Mouse (Mus musculus): ENCODE results near the gene Mfsd5.
A peak's percentile ranks its signal among the peaks of the same experiment; 100 is the strongest.

The Mfsd5 gene

DNA sequence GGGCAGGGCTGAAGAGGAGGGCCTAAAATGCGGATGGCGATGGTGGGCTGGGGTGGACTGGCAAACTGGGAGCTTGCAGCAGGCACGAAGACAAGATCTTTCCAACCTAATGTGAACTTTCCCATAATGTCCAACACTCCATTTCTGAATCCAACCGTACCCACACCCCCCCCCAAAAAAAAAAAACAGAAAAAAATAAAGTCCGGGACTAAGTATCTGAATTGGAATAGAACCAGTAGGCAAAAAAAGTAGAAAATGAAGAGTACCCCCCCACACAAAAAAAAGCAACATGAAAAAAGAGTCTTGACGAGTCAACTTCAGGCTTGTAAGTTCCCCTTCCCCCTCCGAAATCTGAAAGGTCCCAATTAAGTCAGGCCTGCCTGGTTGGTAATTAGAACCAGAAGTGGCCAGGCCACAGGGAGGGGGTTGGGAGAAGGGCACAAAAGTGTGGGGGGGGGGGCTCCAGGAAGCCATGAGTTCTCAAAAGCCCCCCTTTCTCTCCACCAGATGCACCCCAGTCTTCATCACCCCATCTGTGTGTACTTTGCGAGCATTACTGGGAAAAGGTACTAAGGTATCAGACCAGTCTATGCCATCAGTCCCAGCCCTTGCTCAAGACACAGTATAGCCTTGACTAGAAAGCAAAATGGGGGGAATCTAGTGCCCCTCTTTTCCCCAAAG is 31.0 kb upstream of the Mfsd5 start:
- no peak for DNase-seq (ENCODE audit: low spot score in 2 of 2)

DNA sequence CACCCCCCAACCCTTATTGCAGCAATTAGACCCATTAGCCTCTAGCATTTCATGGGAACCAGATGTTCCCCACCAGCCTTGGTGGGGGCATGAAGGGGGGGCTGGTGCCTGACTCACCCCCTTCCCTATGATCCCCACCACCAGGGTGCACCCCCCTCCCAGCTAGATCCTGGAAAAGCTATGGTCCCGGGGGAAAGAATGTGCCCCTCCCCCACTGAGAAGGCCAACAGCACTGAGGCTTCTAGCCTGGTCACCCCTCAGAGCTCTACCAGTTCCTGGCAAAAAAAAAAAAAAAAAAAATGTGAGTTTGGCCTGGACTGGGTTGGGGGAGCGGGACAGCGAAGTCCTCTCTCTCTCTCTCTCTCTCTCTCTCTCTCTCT is 30.5 kb upstream of the Mfsd5 start:
- DNase-seq (ENCODE audit: low spot score in 2 of 2): no peak

DNA sequence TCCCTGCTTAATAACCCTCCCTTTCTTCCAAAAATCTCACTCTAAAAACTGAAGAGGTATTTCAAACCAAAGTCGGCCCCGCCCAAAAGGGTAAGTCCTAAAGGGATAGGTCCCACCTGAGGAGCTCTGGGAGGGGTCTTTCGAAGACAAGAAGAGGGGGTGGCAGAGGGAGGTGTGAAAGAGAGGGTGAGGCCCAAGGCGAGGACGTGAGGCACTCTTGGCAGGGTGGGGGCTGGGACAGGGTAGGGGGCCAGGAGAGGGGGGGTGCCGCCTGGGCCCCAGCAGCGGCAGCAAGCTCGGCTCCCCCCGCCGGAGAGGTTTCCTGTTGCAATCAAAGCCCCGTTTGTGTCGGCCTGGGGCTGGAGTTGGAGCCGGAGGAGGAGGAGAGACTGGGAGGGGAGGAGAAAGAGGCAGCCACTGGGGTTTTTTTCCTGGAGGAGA is 30.0 kb upstream of the Mfsd5 start:
- no peak for DNase-seq (ENCODE audit: low spot score in 2 of 2)

DNA sequence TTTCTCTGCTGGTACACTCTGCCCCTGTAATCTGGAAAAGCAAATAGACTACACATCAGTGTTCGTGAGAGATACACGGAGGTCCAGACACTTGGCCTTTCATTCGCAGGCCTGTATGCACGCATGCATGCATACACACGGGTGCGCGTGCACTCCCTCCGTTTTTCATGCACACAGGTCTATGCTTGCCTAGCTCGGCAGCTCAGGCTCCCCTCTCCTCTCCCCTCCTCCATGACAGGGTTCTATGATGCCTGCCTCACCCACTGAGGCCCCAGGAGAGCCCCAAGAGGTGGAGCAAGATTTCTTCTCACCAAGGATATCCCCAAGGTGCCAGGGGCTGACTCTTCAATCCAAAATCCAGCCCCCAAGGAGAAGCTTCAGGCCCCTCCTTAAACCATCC is 29.3 kb upstream of the Mfsd5 start:
- no peak for DNase-seq (ENCODE audit: low spot score in 2 of 2)

DNA sequence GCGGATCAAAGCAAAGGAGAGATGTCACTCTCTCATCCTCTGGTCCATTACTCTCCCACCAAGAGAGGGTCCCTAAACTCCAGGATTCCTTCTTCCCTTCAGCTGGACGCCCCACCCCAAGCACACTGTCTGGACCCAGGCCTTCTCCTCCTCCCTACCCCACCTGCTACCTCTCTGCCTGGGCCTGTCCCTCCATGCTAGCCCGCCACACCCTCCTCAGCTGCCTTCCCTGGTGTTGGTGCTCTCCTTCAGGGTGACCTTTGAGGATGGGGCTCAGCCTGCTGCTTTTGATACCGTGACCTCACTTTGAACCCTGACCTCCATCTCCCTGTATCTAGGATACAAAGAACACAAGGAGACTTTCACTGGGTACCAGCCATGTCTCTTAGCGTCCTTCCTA is 28.7 kb upstream of the Mfsd5 start:
- DNase-seq (ENCODE audit: low spot score in 2 of 2): no peak

DNA sequence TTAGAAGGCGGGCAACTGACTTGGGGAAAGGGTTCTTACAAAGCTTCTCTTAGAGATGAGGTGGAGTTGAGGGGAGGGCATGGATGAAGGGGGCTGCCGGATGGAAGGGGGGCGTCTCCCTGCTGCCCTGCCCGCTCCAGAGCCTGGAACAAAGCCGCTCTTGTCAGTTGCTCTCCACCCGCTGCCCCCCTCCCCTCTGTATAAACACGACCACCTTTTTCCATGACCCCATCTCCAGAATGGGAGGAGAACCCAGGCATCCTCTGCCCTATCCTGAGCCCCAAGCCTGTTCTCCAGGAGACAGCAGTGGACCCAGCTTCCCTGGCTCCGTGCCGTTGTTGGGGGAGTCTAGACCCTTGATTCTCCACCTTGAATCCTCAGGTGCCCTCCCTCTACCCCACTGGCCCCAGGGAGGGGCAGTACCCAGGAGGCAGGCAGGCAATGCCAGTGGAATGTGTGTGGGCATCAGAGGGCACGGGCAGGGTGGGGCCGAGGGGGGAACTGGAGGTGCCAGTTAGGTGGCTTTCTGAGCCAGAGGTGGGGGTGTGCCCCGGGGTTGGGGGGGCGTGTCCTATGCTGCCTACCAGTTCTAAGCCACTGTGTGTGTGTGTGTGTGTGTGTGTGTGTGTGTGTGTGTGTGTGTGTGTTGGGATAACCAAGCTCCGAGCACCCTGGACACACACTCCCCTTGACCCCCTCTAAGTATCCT is 23.6 kb upstream of the Mfsd5 start:
- no peak for DNase-seq (ENCODE audit: low spot score in 2 of 2)

DNA sequence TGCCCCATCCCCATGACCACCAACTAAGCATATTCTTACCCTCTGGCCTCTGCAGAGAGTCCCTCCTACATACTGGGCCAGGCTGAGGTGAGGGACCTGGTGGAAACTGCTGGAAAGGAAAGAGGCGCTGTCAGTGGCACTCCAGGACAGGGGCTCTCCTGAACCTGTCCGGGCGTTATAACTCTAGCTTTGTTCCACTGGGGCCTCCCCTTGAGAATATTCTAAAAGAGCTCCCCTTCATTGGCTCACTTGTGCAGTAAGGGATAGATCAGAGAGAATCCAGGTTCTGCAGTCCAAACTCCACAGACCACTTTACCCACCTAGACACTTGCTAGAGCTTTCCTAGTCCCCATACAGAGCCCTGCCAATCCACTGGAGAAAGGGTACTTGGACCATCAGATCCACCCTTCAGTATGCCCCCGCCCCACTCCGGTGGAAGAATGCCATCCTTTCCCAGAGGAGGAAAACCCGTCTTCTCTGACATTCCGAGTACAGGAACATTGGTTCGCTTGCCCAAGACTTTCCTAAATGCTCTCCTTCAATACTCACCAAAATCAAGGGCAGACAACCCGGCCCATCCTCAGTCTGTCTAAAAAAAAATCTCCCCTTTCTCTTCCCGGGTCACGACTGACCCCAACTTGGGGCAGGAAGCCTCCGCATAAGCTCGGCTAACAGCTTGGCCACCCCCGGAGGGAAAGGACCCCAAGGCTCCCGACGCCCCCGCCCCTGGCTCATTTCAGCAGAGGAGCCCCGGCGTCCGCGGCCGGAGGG is 22.6 kb upstream of the Mfsd5 start:
- no peak for DNase-seq (ENCODE audit: low spot score in 2 of 2)

DNA sequence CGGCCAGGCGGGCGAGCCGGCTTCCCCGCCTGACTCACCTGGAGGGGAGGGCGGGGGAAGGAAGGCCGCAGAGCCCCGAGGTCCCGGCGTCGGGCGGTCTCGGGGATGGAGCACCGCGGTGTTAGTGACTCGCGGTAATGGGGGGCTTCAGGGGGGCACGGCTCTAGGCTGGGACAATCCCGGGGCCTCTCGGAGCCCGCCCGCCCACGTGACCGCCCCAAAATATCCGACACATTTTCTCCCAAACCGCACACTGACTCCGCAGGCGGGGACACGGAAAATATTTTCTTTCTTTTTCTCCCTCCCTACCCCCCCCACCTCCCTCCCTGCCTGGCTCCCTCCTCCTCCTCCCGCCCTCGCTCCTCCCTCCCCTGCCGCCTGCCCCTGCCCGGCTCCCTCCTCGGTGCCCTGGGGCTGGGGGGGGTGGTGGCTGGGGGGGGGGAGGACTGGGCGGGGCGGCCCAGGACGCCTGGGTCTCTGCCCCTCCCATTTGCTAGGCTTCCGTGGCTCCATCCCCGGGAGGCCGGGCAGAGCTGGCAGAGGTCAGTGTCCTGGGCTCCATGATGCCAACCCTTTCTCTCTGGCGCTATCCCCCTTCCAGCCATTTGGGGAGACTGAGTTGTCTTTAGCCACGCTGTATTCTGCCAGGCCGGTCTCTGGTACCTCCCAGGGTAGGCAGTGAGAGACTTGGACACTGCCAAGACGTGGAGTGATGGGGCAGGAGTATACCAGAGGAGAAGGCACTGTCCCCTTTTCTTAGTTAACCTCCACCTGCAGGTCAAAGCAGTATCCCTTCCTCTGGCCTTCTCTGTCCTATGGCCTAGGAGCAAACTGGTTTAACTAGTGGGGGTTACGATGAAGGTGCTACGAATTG is 21.8 kb upstream of the Mfsd5 start, which contains the start of gene Rarg:
TSS of gene Rarg (minus strand) at position 316 of the 874 bp plus-strand sequence.
- no peak for DNase-seq (ENCODE audit: low spot score in 2 of 2)

DNA sequence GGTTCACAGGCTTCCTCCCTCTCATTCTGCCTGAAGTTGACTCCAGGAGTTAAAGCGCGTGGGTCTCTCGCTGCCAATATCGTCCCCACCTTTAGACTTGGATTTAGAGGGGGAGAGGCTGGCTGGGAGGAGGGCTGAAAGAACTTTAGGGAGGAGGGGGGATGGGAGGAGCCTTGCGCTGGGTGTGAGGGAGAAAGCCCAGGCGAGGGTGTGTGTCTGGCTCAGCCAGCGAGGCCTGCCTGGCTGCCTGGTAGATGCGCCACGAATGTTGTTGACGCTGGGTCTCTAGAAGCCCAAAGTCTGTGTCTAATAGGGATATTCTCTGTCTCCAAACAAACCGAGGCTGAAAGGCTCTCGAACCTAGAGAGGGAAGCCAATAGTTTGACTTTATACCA is 21.2 kb upstream of the Mfsd5 start:
- DNase-seq (ENCODE audit: low spot score in 2 of 2): no peak

DNA sequence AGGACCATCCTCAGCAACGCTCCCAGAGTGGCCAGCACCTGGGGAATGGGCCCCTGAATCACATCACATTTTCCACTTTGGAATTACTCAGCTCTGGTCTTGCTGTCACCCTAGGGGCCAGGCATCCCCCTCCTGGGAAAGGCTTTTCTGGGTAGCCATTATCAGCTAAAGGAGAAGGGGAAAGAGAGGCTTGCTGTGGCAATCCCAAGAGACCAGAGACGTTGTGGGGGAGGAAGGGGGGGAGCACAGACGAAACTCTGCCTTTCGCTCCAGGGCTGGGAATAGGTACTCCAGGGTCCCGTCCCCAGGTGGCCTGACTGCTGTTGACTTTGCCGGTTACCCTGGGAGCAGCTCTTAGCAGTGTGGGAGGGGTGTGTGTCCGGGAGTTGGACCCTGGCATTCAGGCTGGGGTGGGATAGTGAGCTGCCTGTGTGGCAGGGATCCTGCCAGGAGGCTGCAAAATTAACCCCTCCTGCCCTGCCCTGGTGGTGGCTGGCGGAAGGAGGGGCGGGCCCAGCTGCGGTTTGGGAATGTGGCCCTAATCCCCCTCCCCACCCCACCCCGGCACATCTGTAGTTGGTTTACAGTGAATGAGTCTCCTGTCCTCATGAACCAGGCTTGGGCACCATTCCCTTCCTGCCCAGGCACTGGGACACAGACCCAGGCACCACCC is 20.5 kb upstream of the Mfsd5 start:
- no peak for DNase-seq (ENCODE audit: low spot score in 2 of 2)

DNA sequence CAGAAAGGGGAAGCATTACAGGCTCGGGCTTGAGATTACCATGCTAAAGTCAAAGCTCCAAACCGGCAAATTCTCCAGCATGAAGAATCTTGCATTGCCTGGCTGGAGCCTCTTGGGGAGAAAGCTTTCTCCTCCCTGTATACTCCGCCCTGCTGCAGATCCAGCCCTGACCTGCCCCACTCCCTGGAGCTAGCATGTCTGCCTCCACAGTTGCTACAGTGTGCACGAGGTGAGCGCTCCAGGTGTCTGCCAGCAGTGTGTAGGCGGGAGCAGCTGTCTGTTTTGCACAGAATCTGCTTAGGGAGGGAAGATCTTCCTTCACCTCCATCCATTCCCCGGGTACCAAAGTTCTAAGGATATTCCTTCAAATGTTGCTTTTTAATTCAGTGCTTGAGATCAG is 16.7 kb upstream of the Mfsd5 start:
- no peak for DNase-seq (ENCODE audit: low spot score in 2 of 2)

DNA sequence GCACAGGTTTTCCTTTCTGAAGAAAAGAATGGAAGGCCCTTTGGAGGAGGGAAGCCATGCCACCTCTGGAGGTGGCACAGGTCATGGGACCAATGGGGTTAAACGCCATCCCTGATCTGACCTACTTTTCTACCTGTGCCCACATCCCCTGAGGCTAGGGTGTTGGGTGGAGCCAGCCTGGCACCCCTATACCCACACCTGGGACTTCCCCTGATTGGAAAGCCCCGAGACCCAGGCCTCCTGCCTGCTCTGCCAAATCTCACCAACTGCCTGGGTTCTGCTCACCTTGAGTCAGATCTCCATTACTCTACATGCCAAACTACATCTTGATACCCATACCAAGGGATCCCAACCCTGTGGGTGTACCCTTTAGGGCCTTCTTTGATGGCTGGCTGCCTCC is 16.2 kb upstream of the Mfsd5 start:
- DNase-seq (ENCODE audit: low spot score in 2 of 2): peak; percentile 35 to 36

DNA sequence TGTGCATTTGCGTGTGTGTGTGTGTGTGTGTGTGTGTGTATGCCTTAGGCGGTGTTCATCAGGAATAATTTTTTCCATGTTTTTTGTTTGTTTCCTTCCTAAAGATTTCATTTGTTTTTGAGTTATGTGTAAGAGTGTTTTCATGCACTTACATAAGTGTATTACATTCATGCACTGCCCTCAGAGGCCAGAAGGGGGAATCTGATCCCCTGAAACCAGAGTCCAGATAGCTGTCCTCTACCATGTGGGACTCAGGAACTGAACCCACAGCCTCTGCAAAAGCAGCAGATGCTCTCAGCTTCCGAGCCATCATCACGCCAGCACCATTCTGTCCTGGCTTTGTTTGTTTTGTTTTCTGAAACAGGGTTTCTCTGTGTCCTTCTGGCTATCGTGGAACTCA is 13.7 kb upstream of the Mfsd5 start:
- DNase-seq (ENCODE audit: low spot score in 2 of 2): no peak

DNA sequence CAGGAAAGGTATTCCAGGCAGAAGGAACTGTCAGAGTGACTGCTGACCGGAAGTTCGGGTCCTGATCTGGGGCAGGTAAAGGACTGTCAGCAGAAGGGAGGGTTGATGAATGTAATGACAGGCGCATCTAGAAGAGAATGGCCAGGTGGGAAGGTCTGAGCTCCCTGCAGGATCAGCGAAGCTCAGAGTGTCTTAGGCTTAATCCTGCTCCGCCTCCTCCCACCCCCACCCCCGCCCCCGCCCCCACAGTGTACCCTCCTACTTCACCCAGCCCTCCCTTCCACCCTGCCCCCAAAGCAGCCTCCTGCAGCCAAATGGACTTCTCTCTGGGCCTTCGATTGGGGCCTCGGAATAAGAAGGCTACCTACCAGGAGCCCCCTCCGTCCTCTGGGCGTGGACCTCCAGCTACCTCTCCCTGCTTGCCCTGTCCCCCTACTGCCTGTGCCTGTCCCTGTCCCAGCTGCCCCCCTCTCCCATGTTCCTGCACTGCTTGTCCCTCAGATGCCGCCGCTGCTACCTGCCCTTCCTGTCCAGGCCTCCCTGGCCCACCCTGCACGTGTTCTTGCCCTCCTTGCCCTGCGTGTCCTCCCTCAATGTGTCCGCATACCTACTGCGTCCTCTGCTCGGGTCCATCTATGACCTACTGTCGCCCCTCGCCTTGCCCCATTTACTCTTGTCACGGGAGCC is 8.8 kb upstream of the Mfsd5 start, which contains the start of gene Gm9918:
TSS of gene Gm9918 (plus strand) at position 290 of the 687 bp plus-strand sequence.
- no peak for DNase-seq (ENCODE audit: low spot score in 2 of 2)

DNA sequence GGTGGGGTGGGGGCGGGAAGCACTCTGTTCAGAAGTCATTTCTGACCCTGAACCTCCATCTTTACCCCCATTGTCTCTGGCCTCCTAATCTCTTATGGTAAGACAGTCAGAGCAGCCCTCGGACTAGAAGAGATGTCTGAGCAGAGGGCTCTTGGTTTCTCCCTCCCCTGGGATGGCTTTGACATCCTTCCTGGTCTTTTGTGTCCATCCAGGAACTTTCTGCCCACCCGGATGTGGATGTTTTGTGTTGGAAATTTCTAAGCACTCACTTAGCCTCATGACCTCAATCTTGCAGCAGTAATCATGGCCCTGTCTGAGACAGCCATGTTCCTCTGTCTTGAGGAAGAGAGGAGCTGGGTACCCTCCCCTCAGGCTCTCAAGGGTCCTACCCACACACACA is 7.8 kb upstream of the Mfsd5 start:
- DNase-seq (ENCODE audit: low spot score in 2 of 2): no peak

DNA sequence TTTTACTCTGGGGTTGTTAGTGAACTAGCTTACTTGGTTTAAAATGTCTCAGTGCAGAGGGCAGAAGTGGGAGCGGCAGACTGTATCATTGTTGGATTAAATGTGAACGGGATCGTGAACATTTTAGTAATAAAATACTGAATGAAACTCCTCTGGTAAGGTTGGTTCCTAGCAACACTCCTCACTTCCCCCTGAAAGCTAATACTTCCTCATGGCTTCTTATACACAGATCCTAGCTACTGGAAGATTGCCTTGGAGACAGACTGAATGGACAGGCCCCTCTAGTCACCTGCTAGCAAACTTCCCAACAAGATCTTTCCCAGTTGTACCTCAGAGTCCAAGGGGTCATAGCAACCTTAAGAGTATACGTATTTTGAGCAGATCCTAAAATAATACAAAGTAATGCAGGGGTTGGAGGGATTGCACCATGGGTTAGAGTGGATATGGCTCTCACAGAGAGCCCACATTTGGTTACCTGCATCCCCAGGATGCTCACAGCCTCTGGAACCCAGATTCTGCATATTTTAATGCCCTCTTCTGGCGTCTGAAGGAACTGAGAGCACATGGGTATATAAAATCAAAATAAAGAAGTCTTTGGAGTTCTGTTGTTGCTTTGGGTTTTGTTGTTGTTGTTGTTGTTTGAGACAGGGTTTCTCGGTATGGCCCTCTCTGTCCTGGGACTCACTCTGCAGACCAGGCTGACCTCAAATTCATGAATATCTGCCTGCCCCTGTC is 5.1 kb upstream of the Mfsd5 start:
- DNase-seq (ENCODE audit: low spot score in 2 of 2): no peak

DNA sequence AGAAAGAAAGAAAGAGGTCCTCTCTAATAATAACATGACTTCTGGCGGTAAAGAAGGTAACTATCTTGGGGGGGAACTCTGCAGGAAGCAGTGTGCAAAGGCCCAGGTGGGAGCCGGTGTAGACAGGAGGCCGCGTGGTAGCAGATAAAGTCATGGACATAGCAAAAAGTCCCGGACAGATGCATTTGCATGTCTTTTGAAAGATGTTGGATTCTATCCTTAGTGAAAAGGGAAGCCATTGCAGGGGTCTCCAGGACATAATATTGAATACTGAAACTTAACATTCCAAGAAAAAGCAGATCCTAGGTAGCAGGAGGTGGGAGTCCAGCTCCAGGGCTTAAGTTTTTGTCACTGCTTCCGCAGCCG is 545 bp upstream of the Mfsd5 start:
- no peak for DNase-seq (ENCODE audit: low spot score in 2 of 2)

DNA sequence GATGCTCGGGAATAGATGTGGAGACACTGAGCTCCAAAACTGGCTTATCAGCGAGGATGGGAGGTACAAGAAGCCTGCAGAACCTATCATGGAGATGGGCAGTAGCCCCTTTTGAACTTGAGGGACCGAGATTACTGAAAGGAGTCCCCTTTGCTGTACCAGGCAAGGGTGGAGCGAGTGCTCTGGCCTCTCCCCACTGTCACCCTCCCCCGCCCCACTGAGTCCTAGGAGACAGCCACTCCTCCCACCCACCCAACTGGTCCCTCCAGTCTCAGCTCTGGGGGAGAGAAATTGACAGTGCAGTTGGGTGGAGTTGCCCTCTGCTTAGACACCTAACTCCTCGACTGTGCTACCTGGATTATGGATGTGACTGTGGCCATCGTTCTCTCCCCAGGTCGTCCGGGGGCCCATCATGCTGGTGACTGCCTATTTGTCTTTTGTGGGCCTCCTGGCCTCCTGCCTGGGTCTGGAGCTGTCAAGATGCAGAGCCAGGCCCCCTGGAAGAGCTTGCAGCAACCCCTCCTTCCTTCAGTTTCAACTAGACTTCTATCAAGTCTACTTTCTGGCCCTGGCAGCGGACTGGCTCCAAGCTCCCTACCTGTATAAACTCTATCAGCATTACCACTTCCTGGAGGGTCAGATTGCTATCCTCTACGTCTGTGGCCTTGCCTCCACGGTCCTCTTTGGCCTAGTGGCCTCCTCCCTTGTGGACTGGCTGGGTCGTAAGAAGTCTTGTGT is 698 bp downstream of the Mfsd5 start:
- DNase-seq (ENCODE audit: low spot score in 2 of 2): no peak

DNA sequence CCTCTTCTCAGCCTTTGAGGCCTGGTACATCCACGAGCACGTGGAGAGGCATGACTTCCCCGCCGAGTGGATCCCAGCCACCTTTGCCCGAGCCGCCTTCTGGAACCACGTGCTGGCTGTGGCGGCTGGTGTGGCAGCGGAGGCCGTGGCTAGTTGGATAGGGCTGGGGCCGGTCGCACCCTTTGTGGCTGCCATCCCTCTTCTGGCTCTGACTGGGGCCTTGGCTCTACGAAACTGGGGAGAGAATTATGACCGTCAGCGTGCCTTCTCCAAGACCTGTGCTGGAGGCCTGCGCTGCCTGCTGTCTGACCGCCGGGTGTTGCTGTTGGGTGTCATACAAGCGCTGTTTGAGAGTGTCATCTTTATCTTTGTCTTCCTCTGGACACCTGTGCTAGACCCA is 1.4 kb downstream of the Mfsd5 start:
- no peak for DNase-seq (ENCODE audit: low spot score in 2 of 2)

Data from natural killer cell, adult 2 months (primary cell).